Mouse (Mus musculus) layer of hippocampus, postnatal 36 days (tissue): Measurements from ENCODE around the gene Pja2. TPM values are rescaled to one million over a fixed set of nuclear protein-coding genes. Genes with fewer than 3 reads are reported as not detected.
"Not testable (repeated sequence)": the region's sequence is repeated elsewhere in the genome, so short reads cannot be mapped to it uniquely, and the experiment has no call there.

Experiments
- DNase-seq, 2 experiments: peaks; one replicate each; pipeline ENCODE4 v3.0.0; 2022
- total RNA-seq, 2 experiments: library from RNA; stranded (reverse); gene quantifications; 2 replicates each; pipeline ENCODE4 v1.2.3; 2021

Pja2 gene
- total RNA-seq = 100 to 1,000 TPM; 442 to 480 TPM

DNA sequence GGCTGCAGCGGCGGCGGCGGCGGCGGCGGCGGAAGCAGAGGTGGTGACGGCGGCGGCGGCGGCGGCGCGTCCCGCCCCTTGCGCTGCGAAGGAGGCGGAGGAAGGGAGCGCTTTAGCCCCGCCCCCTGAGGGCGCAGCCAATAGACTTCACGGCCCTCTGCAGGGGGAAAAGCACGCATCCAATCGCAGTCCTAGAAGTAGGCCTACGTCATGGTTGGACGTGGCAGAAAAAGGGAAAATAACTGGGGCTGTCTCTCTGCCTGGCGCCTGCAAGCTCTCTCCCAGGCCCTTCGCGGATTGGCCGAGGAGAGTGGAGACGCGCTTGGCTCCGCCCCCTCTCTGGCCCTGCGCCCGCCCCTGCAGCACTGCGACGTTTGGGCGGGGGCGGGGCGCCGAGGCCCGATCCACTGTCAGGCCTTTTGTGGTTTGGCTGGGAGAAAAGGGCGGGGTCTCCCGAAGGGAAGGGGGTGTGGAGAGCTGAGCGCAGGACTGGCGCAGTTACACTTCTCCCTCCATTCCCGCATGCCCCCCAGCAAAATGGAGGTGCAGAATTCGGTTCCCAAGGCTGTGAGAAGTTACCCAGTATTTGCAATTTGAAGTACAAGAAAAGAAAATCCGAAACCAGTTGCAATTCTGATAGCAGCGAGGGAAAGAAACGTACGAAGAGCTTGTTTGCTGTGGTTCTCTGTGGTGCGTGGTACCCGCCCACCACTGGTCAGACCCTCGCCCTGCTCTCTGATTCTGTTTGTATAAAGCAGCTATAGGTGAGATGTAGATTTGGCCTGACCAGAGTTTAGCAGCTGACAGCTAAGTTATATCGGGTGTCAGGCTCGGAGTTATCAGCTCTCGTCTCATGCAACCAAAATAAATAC lies at the start of gene Pja2:
TSS of gene Pja2 (minus strand) at position 19 of the 872 bp plus-strand sequence.
- DNase-seq = peak; percentile 99 to 100

DNA sequence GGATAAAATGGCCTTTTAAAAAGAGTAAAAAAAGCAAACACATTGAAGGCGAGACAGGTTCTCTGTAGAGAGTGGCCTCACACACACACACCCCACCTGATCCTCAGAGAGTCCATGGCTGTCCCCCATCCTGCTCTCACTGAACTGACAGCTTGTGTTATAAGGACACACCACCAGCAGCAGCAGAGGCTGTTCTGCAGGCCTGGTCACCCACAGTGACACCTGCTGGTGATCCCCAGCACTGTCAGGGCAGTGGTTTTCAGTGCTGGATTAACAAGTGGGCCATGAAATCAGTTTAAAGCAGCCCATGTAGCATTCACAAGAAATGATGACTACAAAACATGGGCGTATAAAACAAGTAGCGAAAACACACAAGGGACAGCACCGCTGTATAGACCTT lies 43.6 kb upstream of the Pja2 start:
- peak; percentile 51 to 68 for DNase-seq

DNA sequence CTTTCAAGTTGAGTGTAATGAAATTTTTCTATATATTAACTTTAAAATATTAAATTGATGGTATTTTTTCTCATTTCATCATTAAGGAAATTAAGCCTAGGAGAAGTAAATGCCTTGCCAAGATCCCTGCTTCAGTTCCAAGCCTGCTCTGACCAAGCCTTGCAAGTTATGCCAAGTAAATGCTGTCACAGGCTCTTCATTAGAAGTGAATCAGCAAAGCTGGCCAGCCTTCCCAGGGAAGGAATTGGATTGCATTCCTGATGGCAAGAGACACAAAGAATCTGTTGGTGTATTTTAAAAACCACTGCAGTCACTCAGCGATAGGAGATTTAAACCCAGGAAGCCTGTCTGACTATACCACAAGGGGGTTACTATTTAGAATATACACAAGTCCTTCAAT lies 32.0 kb upstream of the Pja2 start:
- DNase-seq = peak; percentile 7 to 24

DNA sequence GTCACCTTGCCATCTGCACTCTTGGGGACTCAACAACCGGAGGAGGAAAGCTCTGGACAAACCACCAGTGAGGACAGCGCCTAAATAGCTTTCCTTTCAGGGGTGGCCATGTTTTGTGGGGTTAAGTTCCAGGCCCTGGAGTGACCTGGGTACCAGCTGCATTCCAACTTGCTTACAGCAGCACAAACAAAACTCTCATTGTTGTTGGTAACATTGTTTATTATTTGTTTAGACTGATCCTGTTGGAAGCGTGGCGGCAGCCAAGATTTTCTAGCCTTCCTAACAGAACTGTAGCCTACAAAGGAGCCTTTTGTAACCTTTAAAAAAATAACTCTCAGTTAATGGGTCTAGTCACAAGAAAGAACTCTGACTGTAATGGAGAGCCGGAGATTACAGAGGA lies 30.9 kb upstream of the Pja2 start:
- DNase-seq = no peak

DNA sequence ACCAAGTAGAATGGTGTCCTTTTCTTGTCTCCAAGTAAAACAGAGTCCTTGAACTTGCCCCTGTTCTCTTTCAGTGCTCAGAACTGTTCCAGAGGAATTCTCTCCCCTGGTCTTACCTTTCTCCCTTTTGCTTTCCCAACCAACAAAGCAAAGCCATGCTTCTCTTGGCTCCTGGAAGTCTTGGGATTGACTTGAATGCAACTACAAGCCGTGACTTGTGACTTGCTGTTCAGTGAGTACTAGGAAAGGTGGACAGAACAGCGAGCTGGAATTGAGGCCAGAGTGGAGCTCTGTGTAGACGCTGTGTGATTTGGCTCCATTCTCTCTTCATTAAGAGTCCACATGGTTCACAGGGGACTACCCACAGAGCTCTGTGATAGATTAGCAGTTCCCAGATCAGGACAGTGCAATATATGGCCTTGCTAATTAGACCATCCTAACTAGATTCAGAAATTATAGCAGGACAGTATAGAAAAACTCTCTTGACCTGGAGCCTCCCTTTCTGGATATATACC lies 30.3 kb upstream of the Pja2 start:
- DNase-seq = no peak

DNA sequence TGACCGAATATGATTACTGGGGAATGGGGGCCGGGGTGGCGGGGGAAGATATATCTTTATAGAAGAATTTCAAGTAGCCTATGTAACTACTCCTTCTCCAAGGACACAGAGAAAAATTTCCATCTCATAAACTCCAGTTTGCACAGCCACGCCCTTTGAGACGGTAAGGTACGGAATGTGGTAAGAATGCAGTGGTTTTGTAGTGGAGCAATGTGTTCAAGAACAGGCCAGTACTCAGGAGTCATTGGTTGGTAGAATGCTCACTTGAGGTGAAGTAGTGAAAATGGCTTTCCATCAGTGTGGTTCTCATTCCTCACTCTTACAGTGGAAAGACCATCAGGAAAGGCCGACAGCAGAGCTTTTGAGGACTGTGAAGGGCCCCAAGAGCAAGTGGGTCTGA lies 22.2 kb upstream of the Pja2 start:
- DNase-seq = no peak

DNA sequence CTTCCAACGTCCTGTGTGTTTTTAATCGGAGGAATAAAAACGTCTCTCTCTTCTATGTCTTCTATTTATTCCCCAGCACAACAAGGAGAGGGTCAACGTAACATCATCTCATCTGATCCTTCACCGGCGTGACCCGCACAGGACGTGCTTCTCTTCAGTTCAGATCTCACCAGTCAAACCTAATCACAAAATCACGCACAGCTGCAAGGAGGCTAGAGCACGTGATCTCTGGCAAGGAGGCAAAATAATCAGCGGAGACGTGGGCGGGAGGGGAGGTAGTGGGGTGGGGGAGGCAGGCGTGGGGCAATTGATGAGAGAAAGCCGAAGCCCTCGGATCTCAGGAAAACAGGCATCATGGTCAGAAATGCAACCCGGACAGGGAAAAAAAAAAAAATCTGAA lies 14.4 kb upstream of the Pja2 start:
- DNase-seq = no peak

DNA sequence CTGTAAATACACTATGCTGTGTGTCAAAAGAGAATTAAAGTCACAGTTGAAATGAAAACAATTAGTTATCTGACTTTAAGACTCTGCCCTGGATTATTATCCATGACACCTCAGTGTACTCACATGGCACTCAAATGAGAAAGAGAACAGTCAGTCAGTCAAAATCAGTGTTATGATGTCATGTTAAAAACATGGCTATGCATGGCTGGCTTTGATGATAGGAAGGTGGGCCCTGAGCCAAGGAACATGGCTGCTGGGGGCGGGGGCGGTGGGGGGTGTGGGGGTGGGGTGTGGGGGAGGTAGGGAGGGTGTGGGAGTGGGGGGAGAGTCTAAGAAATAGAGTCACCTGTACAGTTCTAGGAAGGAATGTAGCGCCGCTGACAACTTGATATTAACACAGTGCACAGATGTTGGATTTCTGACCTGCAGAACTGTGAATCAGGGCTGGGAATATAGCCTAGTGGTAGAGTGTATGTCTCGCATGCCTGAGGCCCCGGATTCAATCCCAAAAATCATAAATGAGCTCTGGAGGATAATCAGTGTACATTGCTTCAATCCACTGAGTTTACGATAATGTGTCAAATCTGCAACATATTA lies 13.0 kb upstream of the Pja2 start:
- DNase-seq = no peak

DNA sequence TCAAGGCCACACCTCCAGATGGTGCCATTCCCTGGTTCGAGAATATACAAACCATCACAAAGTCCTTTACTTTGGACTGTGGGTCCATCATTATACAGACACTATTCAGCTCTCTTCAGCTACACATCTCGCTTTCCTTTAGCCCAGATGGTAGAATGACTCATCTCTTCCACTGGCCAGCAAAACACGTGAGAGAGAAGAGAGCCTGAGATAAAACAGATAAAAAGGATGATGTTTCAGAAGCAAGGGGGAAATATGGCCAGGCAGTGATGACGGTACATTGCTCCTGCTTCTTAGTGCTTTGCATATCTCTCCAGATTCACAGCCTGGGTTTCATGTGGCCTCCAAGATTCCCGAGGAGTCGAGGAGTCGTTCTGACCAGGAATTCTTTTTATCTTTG lies 10.0 kb upstream of the Pja2 start:
- DNase-seq = no peak

DNA sequence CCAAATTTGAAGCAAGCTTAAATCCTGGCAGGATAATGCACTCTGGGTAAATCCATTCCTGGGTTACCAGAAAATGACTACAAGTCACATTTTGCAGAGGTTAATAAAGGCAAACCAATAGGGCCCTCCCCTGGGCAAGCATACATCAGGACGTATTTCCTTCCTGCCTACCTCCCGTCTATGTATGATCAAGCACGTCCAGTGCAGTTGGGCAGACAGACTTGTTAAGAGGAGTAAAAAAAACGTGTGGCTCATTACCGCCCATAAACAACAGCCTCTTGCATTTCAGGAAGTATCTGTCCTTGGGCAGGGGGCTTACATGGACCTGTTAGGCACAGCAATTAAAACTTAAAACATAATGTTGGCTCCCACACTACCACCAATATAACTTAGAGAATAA lies 8.0 kb upstream of the Pja2 start:
- no peak for DNase-seq

DNA sequence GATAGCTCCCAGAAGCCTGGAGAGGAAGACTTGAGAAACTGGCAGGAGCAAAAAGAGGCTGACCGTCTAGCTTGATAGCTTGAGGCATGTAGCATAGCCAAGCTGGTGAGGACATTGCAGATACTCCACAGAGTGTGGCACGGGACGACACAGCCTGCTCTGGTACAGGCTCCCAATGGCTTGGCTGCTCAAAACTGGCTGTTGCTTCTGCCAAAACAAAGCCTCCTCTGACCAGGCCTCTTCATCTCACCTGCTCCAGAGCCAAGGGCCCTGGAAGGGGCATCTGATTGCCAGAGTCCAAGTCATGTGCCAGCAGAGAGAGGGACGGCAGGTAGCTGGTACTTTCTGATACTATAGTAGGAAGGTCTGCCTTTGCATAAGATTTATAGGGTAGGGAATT lies 5.5 kb upstream of the Pja2 start:
- DNase-seq = no peak

DNA sequence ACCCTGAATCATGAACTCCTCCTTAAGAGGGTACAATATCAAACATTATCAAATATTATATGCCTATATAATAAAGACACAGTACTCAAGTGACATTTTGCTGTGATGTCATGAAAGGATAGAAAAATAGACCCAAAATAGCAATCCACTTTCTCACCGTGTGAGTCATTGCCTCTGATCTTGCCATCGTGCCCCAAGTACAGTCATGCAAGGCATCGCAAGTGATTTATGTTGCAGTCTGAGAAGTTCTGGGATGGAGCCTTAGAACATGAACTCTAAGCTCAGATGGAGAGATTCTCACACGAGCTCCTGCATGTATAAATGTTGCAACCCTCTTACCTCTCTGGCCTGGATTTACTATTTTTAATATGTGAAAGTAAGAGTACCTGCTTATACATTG lies 2.2 kb upstream of the Pja2 start:
- no peak for DNase-seq

DNA sequence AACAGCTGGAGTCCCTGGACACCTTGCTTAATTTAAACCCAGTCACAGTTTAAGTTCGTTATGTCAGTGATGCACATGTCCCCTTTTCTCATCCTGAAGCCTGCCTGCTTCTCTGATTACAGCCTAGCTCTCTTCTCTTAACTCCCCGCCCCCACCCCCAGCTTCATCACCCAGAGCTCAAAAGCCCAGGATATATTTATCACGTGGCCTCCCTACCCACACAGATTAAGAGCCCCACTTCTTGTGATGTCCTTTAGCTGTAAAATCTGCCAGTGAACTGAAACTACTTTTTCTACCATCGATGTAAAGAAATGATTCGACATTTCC lies 1.0 kb upstream of the Pja2 start:
- no peak for DNase-seq

DNA sequence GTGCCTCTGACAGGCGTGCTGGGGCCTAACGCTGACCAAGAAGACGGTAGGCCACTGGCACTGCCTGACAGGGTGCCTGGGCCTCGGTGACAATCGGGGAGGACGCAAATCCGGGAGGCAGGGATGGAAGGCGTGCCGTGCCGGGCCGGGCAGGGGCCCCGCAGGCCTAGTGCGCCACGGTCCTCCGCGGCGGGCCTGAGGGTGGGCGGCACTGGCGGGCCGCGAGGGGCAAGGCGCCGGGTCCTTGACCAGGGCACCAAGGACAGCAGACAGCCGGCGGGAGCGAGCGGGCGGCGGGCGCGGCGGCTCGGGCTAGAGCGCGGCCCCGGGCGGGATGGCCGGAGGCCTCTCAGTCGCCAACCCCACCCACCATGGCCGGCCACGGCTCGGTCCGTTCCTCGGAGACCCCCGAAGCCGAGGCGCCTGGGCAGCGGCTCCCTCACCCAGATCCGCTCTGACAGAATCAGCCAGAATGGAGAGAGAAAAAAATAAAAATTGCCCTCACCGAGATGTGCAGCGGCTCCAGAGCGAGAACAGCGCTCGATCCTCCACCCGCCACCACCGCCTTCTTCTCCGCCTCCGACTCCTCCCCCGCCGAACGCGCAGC lies 322 bp downstream of the Pja2 start:
- DNase-seq = no peak

DNA sequence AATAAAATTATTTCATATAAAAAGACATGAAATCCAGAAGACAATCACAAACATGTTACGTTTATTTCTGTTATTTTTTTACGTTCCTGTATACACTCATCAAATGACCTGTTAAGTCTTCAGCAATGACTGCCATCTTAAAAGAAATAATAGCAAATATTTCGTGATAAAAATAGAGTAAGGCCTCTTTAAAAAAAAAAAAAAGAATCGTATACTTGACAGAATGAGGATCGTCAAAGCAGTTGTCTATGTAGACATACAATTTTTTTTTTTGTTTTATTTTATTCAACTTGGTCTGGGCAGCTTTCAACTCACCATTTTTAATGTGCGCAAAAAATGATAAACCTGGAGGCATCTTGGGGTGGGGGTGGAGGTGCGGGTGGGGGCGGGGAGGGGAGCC lies 831 bp downstream of the Pja2 start:
- DNase-seq = no peak

DNA sequence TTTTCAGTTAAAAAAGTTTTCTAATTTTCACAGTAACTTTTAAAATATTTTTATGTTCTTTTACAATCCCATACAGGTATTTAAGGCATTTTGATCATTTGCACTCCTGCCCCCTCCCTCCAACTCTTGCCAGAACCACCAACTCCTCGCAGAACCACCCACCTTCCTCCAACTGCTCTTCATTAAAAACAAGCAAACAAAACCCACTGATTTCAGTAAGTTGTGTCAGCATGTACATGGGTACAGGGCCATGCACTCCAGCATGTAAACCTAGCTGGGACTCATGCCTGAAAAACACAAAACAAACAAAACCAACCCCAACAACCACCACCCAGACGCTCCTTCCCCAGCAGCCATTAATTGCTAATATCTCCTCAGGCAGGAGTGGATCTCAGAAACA lies 7.2 kb downstream of the Pja2 start:
- no peak for DNase-seq

DNA sequence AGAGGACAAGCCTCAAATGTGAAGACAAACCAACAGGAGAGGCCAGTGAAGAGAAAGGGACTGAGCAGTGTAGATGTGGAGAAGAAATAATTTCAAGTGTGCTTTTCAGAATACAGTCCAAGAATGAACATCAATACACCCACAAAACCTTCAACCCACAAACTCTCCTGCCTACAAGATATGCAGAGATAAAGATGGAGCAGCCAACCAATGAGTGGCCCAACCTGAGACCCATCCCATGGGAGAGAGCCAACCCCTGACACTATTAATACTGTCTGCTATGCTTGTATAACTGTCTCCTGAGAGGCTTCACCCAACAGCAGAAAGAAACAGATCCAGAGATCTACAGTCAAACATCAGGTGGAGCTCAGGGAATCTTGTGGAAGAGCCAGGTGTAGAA lies 16.3 kb downstream of the Pja2 start:
- DNase-seq = no peak

DNA sequence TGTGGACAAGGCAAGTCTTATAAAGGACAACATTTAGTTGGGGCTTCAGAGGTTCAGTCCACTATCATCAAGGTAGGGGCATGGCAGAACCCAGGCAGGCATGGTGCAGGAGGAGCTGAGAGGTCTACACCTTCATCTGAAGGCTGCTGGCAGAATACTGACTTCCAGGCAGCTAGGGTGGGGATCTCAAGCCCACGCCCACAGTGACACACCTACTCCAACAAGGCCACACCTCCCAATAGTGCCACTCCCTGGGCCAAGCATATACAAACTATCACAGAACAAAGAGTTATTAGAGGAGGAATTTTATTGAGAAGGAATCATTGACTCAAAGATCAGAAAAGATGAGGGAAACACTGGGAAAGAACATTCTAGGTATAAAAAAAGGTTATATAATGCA lies 17.2 kb downstream of the Pja2 start:
- not testable (repeated sequence) for DNase-seq

DNA sequence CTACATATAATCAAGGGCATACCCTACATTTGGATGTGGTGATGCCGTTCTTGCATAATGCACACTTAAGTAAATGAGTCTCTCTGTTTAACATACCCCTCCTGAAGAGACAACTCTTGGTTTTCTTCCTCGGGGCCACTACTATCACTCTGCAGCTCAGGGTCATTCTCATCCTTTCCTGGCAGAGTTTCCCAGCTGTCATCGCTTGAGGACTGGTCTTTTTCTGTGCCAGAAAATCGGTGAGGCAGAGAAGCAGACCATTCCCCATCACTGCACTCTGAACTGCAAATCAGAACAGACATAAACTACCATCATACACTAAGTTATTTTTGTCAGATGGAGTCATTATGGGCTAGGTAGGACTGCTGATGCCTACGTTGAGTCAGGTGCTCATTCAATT lies 34.1 kb downstream of the Pja2 start:
- DNase-seq = no peak

DNA sequence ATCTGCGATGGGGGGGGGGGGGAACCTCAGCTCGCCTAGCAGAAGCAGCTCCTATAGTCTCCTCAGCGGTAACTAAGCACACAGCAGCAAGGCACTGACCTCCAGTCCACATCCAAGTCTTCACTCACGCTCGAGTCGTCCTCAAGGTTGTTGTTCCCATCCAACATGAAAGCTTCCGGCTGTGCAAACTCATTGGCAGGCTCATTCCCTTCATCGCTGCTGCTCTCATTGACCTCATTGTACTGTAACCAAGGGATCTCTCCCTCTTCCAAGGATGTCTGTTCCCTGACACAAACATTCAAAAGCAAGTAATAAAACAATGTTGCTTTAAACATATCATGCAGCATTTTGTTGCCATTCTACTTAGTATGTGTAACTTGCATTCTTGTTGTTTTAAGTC lies 39.0 kb downstream of the Pja2 start:
- DNase-seq = no peak

DNA sequence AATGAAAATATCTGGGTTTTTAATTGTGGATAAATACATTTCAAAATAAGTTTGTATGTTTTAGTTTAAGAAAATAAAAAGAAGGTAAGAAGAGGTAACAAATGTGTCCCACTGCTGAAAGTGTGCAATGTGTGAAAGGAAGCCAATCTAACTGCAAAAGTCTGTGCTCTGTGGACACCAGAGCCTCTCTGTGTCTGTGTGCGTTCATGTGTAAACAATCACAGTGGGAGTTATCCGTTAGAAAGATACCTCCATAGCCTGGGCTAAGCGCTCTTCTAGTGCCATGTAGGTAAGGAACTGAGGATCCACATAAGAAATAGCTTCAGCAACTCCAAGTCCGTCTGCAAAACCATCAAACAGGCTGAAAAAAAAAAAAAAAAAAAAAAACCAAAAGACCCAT lies 42.0 kb downstream of the Pja2 start:
- no peak for DNase-seq

DNA sequence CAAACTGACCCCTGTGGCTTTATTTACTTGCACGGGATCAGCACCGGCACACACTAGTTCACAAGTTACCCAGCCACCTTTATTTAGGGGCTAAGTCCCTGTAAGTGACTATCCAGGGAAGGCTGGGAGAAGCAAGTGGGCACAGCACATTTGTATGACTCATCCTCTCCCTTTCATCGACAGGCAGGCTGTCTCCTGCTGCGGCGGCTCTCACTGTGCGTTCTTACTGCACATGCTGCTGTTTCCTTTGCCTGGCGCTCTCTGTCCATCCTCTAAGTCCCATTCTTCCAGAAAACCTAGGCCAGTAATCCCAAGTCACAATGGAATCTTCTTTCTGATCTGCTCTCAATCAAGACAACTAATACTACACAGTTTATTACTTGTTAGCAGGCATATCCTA lies 43.7 kb downstream of the Pja2 start:
- peak; percentile 16 to 42 for DNase-seq

DNA sequence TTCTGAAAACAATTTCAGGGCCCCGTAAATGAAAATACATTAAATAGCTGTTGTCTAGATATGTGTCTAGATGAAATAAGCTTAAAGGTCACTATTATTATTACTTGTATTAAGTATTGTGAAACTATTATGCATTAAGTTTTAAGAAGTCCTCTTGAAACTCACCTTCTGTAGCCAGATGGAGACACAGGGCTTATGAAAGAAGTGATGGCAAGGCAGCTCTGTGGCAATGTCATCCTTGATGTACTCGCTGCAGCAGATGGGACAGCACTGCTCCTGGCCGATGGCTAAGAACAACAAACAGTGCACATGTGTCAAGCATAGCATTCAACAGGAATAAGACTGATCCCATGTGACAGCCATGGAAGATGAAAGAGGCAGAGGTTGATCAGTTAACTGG lies 44.9 kb downstream of the Pja2 start:
- no peak for DNase-seq

DNA sequence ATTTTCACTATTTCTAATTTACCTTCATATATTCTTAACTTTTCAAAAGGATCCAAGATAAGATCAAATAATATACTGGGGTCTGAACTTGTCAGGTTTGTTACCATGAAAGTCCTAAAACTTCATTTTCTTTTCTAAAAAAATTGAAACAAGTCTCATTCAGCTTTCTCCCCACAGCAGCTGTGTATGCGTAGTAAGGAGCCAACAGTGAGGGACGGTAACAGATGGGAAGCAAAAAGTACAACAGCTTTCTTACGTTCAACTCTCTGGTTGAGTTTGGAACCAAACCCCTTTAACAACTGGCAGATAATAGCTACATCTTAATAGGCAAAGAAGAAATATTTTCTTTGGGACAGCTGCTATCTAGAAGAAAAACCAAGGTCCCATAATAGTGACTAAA lies 50.3 kb downstream of the Pja2 start:
- DNase-seq = not testable (repeated sequence)
